Mouse (Mus musculus): ENCODE measurements around the gene Gm42791.

Gene Gm42791

GRCm38 (mm10) chr5:149007295-149007646 lies 12.3 kb upstream of the Gm42791 start:
- no peak for DNase-seq (ENCODE audit: low read depth)

GRCm38 (mm10) chr5:149006362-149007294 lies 11.7 kb upstream of the Gm42791 start:
- DNase-seq (ENCODE audit: low read depth): peak; percentile 87

GRCm38 (mm10) chr5:149005701-149006361 lies 10.9 kb upstream of the Gm42791 start:
- DNase-seq (ENCODE audit: low read depth): no peak

- no peak for DNase-seq (ENCODE audit: low read depth)
Observed at GRCm38 (mm10) chr5:149005083-149005482, 10.1 kb upstream of the Gm42791 start.

DNA sequence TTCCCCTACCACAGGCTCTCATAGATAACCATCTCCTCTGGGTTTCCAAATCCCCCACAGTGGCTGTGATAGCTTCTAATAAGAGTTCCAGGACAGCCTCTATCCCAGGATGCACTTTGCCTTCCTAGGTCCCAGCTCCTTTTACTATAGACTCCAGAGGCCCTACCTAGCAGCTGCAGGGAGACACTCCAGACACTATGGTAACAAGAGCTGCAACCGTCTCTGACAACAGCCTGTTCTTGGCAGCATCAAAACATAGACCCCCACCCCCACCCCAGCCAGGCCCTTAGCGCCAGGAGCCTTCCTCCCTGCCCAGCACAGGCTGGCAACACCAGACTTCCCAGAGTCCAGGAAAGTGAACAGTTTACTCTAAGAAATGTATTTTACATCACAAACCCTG lies 8.2 kb upstream of the Gm42791 start:
- no peak for DNase-seq (ENCODE audit: low read depth)

DNA sequence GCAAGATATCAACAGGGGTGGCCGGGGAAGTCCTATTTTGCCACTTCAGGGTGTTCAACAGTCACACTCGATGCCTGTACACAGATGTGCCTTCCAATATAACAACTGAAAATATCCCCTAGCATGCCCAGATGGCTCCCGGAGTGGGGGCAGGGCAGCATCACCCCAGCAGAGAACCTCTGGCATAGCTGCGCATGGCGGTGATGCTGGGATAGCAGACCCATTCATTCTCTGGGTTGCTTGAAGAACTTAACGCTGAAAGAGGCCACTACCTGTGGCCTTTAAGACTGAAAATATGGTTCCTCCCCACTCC lies 7.8 kb upstream of the Gm42791 start:
- DNase-seq (ENCODE audit: low read depth): no peak

DNA sequence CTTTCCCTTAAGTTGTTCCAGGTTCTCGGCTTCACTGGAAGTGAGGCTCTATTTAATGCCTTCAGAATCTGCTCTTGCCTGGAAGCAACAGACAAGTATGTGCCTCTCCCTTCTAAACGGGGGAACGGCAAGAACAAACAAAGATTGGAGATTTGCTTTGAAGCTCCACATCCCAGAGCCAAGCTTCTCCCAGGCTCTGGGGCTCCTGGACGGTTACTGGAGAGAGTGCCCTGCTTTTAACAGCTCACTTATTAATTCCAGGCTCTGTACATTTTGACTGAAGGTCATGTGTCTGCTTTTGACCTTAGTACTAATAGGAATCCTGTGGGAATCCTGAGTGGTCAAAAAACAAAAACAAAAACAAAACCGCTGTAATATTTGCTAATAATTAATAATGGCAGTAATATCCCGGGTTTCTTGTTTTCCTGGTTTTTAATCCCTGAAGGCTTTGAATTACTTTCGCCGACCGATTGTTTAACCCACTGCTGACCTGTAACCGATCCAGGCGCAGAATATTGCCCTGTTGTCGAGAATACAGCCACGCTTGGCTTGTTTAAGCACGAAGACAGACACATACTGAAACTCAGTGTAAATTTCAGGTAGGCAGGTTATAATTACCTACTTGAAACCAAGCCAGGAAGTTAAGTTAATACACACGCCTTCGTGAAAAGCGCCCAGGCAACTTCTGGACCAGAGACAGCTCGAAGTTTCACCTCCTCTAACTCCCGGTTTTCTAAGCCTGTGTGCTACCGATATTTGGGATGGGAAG lies 7.3 kb upstream of the Gm42791 start:
- DNase-seq (ENCODE audit: low read depth): no peak

- DNase-seq (ENCODE audit: low read depth): no peak
Observed at GRCm38 (mm10) chr5:148999802-149000201, 4.9 kb upstream of the Gm42791 start.

GRCm38 (mm10) chr5:148998512-148998911 lies 3.6 kb upstream of the Gm42791 start:
- DNase-seq (ENCODE audit: low read depth): no peak

GRCm38 (mm10) chr5:148996709-148997037 lies 1.7 kb upstream of the Gm42791 start:
- DNase-seq (ENCODE audit: low read depth): no peak

DNA sequence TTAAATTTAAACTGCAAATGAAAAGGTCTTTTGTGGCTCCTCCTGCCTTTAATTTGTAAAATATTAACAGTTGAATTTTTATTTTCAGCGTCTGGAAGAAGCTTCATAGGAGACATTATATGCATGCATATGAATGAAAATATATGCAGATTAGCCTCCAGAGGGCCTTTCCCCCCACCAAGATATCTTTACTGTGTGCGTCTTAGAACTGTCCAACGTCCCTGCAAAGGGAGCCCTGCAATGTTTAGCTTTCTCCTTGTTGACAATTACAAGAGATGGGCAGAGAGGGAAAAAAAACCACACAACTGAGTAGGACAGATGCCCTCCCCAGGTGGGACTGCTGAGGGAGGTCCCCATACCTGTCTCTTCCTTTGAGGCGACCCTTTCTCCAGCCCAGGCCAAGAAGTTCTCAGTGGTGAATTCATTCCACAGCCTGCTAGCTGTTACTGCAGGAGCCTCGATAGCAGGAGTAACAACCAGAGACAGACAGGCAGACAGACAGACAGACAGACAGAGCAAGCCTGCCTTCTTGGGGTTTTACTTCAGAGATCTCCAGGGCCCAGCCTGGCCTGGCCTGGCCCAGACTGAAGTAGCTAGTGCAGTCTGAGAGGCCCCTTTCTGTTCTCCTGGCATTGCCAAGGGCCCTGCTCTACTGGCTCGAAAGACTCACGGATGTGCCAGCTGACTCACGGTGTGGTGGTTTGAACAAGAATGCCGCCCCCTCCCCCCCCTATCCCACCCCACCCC lies 1.2 kb upstream of the Gm42791 start:
- no peak for DNase-seq (ENCODE audit: low read depth)

- no peak for DNase-seq (ENCODE audit: low read depth)
Observed at GRCm38 (mm10) chr5:148994311-148994705, 639 bp downstream of the Gm42791 start.

GRCm38 (mm10) chr5:148992598-148992997 lies 2.3 kb downstream of the Gm42791 start:
- no peak for DNase-seq (ENCODE audit: low read depth)

GRCm38 (mm10) chr5:148990891-148991311 lies 4.0 kb downstream of the Gm42791 start:
- no peak for DNase-seq (ENCODE audit: low read depth)

- no peak for DNase-seq (ENCODE audit: low read depth)
Observed at GRCm38 (mm10) chr5:148989480-148989879, 5.5 kb downstream of the Gm42791 start.

- DNase-seq (ENCODE audit: low read depth): no peak
Observed at GRCm38 (mm10) chr5:148984961-148985360, 10.0 kb downstream of the Gm42791 start.

DNA sequence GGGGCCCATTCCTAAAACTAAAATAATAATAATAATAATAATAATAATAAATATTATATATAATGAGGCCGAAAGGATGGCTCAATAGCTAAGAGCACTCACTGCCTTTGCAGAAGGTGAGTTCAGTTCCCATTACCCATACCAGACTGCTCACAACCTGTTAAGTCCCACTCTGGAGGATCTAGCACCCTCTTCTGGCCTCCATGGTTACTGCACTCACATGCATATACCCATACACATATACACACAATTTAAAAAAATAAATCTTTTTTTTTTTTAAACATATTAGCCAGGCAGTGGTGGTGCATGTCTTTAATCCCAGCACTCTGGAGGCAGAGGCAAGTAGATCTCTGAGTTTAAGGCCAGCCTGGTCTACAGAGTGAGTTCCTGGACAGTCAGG lies 11.3 kb downstream of the Gm42791 start:
- DNase-seq (ENCODE audit: low read depth): no peak

DNA sequence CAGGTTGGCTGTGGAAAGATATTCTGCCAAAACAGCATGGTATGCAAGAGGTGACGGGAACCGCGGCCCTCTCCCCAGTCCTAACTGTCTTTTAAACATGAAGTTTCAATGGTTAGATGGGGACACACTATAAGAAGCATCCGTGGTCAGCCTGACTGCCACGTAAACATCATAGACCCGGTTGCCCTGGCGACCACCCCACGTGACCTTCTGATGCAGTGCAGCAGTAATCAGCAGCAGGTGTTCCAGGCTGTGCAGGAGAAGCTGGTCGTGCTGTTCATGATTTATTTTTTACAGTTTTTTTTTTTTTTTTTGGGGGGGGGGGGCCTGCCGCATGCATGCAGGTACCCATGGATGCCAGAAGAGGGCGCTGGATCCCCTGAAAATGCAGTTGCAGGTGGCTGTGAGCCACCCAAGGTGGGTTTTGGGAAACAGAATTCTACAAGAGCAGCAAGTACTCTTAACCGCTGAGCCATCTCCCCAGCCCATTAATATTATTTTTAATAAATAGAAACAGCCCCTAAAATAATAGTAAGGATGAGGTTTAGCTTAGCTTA lies 11.8 kb downstream of the Gm42791 start:
- DNase-seq (ENCODE audit: low read depth): no peak

- DNase-seq (ENCODE audit: low read depth): no peak
Observed at GRCm38 (mm10) chr5:148982396-148982795, 12.6 kb downstream of the Gm42791 start.

DNA sequence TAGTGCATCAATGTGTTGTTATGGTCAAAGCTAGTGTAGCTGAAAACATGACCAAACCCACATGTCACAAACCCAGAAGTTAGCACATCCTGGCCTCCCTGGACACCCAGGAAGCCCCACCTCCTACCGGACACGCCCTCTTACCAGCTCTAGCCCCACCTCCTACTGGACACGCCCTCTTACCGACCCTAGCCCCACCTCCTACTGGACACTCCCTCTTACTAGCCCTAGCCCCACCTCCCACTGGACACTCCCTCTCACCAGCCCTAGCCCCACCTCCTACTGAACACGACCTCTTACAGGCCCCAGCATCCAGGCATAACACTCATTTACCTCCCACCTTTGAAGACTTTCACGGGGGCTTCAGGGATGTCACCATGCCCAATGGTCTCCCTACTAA lies 14.3 kb downstream of the Gm42791 start:
- DNase-seq (ENCODE audit: low read depth): no peak

DNA sequence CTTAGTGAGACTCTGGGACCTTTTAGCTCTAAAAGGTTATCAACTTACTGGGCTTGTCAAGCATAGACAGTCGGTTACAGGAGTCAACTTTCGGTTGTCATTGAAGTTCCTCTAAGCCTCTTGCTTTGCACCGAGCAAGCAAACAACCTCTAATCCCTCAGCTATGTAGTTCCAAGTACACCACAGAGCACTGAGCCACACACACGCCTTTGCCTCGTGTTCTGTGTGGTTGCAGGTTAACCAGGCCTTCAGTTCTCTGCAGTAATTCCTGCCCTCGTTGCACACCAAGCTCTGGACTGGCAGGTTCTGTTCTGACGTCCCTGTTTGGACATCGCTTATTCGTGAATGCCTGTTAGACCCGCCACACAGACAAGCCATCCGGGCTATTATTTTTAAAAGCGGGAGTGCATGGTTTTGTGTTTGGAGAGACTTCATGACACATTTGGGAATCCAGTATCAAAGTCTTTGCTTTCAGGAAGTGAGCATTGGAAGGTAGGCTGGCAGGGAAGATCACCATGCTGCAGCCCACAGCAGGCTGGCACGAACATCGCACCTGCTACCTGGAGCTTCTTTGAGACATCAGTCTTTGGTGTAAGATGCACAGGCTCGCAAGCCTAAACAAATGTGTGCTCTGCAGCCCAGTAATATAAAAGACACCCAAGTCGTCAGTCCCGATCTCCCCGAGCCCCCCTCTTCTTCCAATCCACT lies 16.3 kb downstream of the Gm42791 start:
- no peak for DNase-seq (ENCODE audit: low read depth)

Data from c-Kit-positive CD71-positive TER-119-negative erythroid progenitor cells, embryonic 14.5 days (primary cell).